Mouse (Mus musculus): ENCODE data around the gene Zfhx3. TPM values are rescaled to one million over a fixed set of nuclear protein-coding genes. Genes with fewer than 3 reads are reported as not detected.
A peak's percentile ranks its signal among the peaks of the same experiment; 100 is the strongest.

Zfhx3 gene
- polyA plus RNA-seq, 1 experiment from 2014 or later, result 15.0 TPM

DNA sequence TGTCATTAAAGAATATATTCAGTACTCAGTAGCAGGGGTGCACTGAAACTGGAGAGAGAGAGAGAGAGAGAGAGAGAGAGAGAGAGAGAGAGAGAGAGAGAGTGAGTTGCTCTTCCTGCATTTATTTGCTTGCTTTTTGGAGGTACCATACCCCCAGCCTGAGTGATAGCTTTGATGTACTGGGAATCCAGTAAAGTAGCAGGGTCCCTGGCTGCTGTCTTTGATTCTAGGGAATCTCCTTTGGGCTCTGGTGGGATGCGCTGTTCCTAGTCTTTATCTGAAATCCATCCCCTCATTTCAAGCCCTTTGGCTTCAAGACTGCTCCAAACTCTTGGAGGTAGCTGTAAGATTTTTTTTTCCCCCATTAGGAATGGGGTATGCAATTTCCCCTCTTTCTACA, 759.8 kb downstream of the Zfhx3 start:
- peak overlapping the region; percentile 88; the same call in 1 of the 2 replicates for H3K4me3 ChIP-seq
- H3K4me1 ChIP-seq, result peaks cover 45% of the 10 kb centered on the region
- 55% methylated on average over 1 of the region's 1 CpGs for WGBS
- peak overlapping the region; percentile 99; the same call in 1 of the 2 replicates for H3K9ac ChIP-seq
- H3K27ac ChIP-seq, result peak overlapping the region; percentile 98; the same call in 1 of the 2 replicates
- no peaks in the 10 kb centered on the region for H3K9me3 ChIP-seq
- H3K27me3 ChIP-seq, result peaks cover 27% of the 10 kb centered on the region
- ATAC-seq (ENCODE audit: borderline replicate concordance, extremely low read depth, low FRiP score, low TSS enrichment), result no peak
- no peaks in the 10 kb centered on the region for H3K36me3 ChIP-seq
- H3K4me2 ChIP-seq, result peak overlapping the region; percentile 70

DNA sequence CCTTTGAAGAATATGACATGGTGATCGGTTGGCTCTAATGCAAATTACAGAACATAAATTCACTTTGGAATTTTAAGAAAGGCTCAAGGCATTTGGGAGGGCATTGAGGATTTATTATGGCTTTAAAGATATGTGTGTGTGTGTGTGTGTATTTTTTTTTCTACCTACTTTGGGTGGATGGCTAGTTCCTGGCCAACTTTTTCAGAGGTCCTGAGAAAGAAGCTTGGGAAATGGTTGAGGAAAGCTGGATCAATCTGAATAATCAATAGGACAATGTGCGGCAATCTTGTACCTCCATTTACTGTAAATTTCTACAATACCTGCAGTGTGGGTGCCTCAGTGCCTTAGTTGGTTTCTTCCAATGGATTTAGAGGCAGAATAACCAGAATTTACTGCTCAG, 763.3 kb downstream of the Zfhx3 start:
- Histone ChIP-seq H3K36me3 (no peaks in the 10 kb centered on the region), H3K9ac (peak overlapping the region; percentile 24; the same call in 1 of the 2 replicates), H3K4me2 (peak overlapping the region; percentile 70), H3K27me3 (no peaks in the 10 kb centered on the region), H3K27ac (peak overlapping the region; percentile 98), H3K4me3 (peak overlapping the region; percentile 88), H3K4me1 (peaks cover 57% of the 10 kb centered on the region), H3K9me3 (no peaks in the 10 kb centered on the region)
- 38% methylated on average over 2 of the region's 2 CpGs for WGBS
- no peak for ATAC-seq (ENCODE audit: borderline replicate concordance, extremely low read depth, low FRiP score, low TSS enrichment)

DNA sequence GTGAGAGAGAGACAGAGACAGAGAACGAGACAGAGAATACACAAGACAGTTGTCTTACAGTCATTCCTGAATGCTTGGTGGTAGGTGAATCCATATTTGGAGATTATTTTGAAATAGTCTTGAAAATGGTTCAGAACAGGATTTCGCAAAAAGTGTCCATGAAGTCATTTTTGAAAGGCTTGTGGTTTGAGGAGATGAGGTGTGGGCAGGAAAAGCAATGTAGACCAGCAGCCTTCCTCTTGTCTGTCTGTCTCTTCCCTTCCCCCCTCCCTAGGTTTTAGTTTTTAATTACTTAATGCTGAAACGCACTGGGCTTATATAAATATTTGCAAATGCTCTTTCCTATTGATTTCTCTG, 764.0 kb downstream of the Zfhx3 start:
- Histone ChIP-seq H3K4me2 (peak overlapping the region; percentile 70), H3K36me3 (no peaks in the 10 kb centered on the region), H3K27me3 (no peaks in the 10 kb centered on the region), H3K27ac (peak overlapping the region; percentile 98), H3K9me3 (no peaks in the 10 kb centered on the region), H3K4me1 (peaks cover 65% of the 10 kb centered on the region), H3K9ac (peak overlapping the region; percentile 22; the same call in 1 of the 2 replicates), H3K4me3 (peak overlapping the region; percentile 88)
- 20% methylated on average over 3 of the region's 3 CpGs for WGBS
- ATAC-seq (ENCODE audit: borderline replicate concordance, extremely low read depth, low FRiP score, low TSS enrichment), result no peak

DNA sequence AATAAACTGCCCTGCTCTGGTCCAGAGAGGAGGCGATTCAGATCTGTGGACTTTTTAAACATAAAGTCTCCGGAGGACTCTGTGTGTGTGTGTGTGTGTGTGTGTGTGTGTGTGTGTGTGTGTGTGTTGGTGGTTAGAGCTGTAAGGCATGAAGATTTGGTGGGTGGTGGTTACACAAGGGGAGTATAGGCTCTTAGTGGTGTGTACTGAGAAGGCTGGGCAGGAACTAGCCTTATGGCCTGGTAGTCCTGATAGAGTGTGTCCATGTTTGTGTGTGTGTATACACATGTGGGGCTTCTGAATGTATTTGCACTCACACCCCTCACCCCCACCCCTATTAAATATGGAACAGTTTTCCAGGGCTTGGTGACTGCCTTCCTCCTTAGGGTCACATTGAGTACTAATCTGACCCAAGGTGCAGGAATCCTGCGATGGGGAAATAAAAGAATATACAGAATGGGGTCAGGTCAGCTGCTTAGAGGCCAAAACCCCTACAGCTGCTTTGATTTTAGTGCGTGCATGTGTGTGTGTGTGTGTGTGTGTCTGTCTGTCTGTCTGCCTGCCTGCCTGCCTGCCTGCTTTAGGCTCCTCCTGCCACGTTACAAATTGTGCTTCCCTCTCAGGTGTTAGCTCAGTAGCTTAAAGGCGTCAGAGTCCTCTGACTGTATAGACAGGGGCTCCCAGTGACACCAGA, 764.6 kb downstream of the Zfhx3 start:
- H3K9ac ChIP-seq, result 0 out of 2 replicates have a peak overlapping the region, but pooled peaks have one; percentile 22
- 16% methylated on average over 6 of the region's 6 CpGs for WGBS
- peak; percentile 30; the same call in 1 of the 2 replicates for ATAC-seq (ENCODE audit: borderline replicate concordance, extremely low read depth, low FRiP score, low TSS enrichment)
- no peaks in the 10 kb centered on the region for H3K27me3 ChIP-seq
- peak overlapping the region; percentile 98 for H3K27ac ChIP-seq
- H3K9me3 ChIP-seq, result no peaks in the 10 kb centered on the region
- peak overlapping the region; percentile 70 for H3K4me2 ChIP-seq
- peak overlapping the region; percentile 88 for H3K4me3 ChIP-seq
- peaks cover 70% of the 10 kb centered on the region for H3K4me1 ChIP-seq
- H3K36me3 ChIP-seq, result no peaks in the 10 kb centered on the region

DNA sequence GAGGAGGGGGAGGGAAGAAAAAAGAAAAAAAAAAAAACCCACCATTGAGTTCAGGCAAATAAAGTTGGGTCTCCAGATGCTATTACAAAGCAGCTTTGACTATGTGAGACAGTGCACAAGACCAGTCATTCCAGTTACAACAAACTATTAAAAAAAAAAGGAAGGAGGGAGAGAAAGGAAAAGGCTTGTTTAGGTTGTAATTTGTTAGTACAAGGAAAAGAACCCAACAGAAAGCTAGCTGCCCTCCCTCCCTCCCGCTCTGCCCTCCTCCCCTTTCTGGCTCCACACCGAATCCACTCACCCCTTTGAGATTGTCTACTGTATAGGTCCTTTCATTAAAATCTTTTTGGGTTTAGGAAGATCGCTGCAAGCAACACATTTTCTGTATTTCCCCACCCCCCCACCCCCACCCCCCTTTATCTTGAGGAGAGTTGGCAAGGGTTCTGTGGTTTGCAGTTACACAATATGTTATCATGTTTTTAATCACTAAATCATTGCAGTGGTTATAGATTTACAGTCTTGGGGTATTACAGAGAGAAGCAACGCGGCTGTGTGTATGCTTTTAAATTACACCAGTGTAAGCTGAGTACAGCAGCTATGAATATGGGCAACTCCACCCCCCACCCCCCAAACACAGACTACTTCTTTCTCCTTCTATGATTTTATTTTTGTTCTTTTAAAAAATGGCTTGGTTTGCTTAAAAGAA, 765.3 kb downstream of the Zfhx3 start:
- Histone ChIP-seq H3K4me2 (peak overlapping the region; percentile 70), H3K4me1 (peaks cover 72% of the 10 kb centered on the region), H3K9ac (no peak overlapping the region), H3K27me3 (no peaks in the 10 kb centered on the region), H3K4me3 (no peak overlapping the region), H3K9me3 (no peaks in the 10 kb centered on the region), H3K36me3 (no peaks in the 10 kb centered on the region), H3K27ac (peak overlapping the region; percentile 98)
- ATAC-seq (ENCODE audit: borderline replicate concordance, extremely low read depth, low FRiP score, low TSS enrichment), result no peak
- WGBS, result 12% methylated on average over 5 of the region's 5 CpGs

DNA sequence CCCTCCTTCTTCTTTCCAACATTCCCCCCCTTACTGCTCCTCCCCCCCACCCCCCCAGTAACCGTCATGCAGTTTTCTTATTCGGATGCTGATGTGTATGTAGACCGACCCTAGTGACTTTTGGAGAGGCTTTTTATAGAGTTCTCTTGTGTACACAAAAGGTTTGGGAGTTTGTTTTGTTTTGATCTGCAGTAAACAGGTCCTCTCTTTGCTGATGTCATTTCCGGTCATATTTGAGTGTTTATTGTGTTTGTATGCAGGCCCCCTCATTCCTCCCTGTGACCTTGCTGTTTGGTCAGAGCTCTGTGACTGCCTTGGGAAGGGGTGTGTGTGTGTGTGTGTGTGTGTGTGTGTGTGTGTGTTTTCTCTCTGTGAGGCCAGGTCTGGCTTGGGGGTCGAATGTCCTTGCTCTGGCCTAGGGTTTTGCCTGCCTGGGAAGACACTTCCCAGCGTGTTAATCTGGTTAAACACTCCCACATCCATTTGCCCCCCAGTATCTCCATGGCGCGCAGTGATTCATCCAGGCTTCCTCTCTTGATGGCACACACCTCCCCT, 766.5 kb downstream of the Zfhx3 start:
- no peak overlapping the region for H3K4me3 ChIP-seq
- no peak for ATAC-seq (ENCODE audit: borderline replicate concordance, extremely low read depth, low FRiP score, low TSS enrichment)
- no peaks in the 10 kb centered on the region for H3K27me3 ChIP-seq
- peak overlapping the region; percentile 70; the same call in 1 of the 2 replicates for H3K4me2 ChIP-seq
- peak overlapping the region; percentile 98 for H3K27ac ChIP-seq
- WGBS, result 32% methylated on average over 8 of the region's 8 CpGs
- peaks cover 84% of the 10 kb centered on the region for H3K4me1 ChIP-seq
- no peaks in the 10 kb centered on the region for H3K9me3 ChIP-seq
- no peaks in the 10 kb centered on the region for H3K36me3 ChIP-seq
- no peak overlapping the region for H3K9ac ChIP-seq

DNA sequence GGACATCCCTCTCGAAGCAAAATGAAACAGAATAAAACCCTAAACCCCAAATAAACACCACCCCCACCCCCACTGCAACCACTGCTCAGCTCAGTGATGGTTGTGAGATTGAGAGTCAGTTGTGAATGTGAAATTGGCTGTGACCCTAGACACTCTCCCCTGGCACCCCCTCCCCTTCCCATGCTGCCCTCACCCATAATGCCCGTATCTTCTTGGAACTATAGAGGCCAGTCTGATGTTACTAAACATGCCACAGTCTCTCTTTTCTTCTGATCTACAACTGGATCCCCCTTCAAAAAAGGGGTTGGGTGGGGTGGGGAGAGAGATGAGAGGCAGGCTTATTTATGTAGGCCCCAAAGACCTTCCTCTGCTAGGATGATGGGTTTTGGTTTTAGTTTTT, 767.0 kb downstream of the Zfhx3 start:
- H3K27ac ChIP-seq, result peak overlapping the region; percentile 98; the same call in 1 of the 2 replicates
- H3K9ac ChIP-seq, result no peak overlapping the region
- no peaks in the 10 kb centered on the region for H3K9me3 ChIP-seq
- H3K36me3 ChIP-seq, result no peaks in the 10 kb centered on the region
- WGBS, result 54% methylated on average over 2 of the region's 2 CpGs
- ATAC-seq (ENCODE audit: borderline replicate concordance, extremely low read depth, low FRiP score, low TSS enrichment), result no peak
- H3K4me2 ChIP-seq, result no peak overlapping the region
- no peak overlapping the region for H3K4me3 ChIP-seq
- H3K27me3 ChIP-seq, result no peaks in the 10 kb centered on the region
- peaks cover 89% of the 10 kb centered on the region for H3K4me1 ChIP-seq

DNA sequence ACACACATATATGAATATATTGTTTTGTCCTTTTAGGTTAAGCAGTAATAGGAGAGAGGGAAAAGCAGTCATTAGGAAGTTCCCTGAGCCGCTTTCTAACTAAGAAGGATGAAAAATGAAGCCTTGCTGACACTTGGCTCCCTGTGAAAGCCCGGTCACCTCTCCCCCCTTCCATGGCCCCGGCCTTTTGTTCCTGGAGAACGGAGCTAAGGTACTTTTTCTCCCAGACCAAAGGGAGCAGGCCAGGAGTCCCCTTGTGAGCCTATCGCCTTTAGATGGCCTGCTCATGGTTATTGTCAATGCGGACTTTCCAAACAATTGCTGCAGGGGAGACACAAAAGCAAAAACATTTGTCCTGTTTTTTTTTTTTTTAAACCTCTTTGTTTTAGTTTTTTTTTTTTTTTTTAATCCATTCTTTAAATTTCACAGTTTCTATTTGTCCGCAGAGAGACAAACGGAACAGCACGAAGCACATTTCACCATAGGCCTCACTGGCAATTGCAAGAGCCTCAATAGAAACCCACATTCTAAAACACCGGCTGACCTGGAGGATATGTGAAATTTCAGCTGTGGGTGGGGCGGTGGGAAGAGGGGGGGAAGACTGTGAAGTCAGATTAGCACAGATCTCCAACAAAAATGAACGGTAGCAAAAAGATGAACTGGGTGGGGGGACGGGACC, 767.6 kb downstream of the Zfhx3 start:
- H3K4me3 ChIP-seq, result no peak overlapping the region
- WGBS, result 38% methylated on average over 13 of the region's 13 CpGs

DNA sequence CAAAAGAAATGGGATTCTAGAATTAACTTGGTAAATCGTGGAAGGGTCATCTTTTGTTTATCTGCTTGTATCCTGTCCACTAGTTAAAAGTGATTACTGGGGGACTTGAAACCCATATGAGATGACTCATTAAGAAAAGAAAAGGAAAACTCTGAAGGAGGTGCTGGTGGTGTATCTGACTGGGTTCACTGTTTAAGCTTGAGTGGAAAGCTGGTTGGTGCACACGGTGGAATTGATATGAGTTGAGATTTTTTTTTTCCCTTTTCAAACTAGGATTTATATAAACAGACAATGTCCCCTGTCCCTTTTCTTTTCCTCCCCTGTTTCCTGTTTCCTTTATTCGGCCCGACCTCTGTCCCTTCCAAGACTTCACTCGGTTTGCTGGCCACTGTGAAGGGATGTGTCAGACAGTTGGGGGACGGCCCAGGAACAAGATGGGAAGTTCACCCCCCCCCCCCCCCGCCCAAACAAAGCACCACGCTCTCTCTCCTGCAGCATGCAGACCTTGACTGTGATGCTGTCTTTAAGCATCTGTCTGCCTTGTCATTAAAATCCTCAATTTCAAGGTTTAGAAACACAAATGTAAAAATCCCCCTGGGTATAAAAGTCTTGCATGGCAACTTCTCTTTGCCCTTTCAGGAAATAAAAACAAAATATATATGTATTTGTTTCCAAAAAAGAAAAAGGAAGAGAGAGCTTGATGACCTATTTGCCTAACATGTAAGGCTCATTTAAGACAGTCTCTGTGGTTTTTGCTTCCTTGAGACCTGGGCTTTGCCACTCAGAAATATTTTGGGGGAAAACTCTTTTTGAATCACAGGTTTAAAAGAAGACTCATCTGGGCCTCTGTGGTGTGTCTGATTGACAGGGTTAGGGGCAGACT, 768.4 kb downstream of the Zfhx3 start:
- Histone ChIP-seq H3K4me2 (peak overlapping the region; percentile 22; the same call in 1 of the 2 replicates), H3K27me3 (no peaks in the 10 kb centered on the region), H3K9ac (no peak overlapping the region), H3K27ac (peak overlapping the region; percentile 47), H3K9me3 (no peaks in the 10 kb centered on the region), H3K4me1 (peaks cover 93% of the 10 kb centered on the region), H3K36me3 (no peaks in the 10 kb centered on the region), H3K4me3 (no peak overlapping the region)
- ATAC-seq (ENCODE audit: borderline replicate concordance, extremely low read depth, low FRiP score, low TSS enrichment), result no peak
- 19% methylated on average over 8 of the region's 8 CpGs for WGBS

More for the DNA sequence above, 767.6 kb downstream of the Zfhx3 start:
- ATAC-seq (ENCODE audit: borderline replicate concordance, extremely low read depth, low FRiP score, low TSS enrichment), result no peak
- Histone ChIP-seq H3K36me3 (no peaks in the 10 kb centered on the region), H3K27ac (peak overlapping the region; percentile 55), H3K4me2 (no peak overlapping the region; the same call in 1 of the 2 replicates), H3K4me1 (peaks cover 90% of the 10 kb centered on the region), H3K27me3 (no peaks in the 10 kb centered on the region), H3K9ac (no peak overlapping the region), H3K9me3 (no peaks in the 10 kb centered on the region)

DNA sequence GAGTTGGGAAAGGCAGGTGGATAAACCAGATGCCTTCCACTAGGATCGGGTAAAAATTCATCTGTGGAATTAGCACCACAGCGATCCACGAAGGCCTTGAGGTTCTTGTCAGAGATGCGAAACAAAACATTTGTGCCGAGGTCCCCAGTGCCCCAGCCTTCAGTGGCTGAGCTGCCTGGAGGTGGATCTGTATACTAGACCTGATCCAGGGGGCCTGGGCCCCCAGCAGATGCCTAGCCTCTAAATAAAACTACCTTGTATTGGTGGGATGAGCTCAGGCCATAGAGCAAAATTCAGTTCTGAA, 769.0 kb downstream of the Zfhx3 start:
- H3K9ac ChIP-seq, result no peak overlapping the region

DNA sequence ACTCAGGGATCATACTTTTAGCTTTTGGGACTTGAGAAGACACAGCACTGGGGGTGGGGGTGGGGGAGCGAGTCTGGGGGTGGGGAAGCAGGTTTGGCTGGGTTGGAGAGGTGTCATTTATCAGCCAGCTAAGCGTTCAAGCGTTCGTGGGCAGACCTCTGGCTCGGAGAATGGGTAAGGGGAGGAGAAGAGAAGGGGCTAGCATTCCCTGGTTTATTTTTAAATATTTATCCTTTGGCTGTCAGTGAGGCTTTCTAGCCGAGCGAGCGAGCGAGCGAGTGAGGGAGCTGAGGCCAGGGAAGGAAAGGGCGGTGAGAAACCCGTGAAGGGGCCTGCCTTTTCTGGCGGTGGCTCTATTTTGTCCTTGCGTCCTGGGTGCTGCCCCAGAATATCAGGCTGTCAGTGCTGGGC, 769.6 kb downstream of the Zfhx3 start:
- H3K27ac ChIP-seq, result peak overlapping the region; percentile 24
- H3K4me2 ChIP-seq, result peak overlapping the region; percentile 37
- no peaks in the 10 kb centered on the region for H3K9me3 ChIP-seq
- H3K36me3 ChIP-seq, result no peaks in the 10 kb centered on the region
- H3K27me3 ChIP-seq, result no peaks in the 10 kb centered on the region
- H3K4me1 ChIP-seq, result peaks cover 92% of the 10 kb centered on the region
- 0 out of 2 replicates have a peak overlapping the region, but pooled peaks have one; percentile 6 for H3K9ac ChIP-seq
- no peak for ATAC-seq (ENCODE audit: borderline replicate concordance, extremely low read depth, low FRiP score, low TSS enrichment)
- H3K4me3 ChIP-seq, result no peak overlapping the region
- WGBS, result 6% methylated on average over 14 of the region's 14 CpGs

More for the DNA sequence above, 769.0 kb downstream of the Zfhx3 start:
- Histone ChIP-seq H3K27me3 (no peaks in the 10 kb centered on the region), H3K36me3 (no peaks in the 10 kb centered on the region), H3K9me3 (no peaks in the 10 kb centered on the region), H3K4me1 (peaks cover 93% of the 10 kb centered on the region), H3K27ac (peak overlapping the region; percentile 24), H3K4me3 (no peak overlapping the region), H3K4me2 (peak overlapping the region; percentile 22; the same call in 1 of the 2 replicates)
- no peak for ATAC-seq (ENCODE audit: borderline replicate concordance, extremely low read depth, low FRiP score, low TSS enrichment)
- WGBS, result 35% methylated on average over 5 of the region's 5 CpGs

Data from lung, embryonic 15.5 days (tissue).